Mouse (Mus musculus): ENCODE measurements around the gene Pard3b.

Pard3b gene

GRCm38 (mm10) chr1:62094885-62095284, 456.3 kb downstream of the Pard3b start:
- no peak for DNase-seq

- no peak for DNase-seq
Observed at GRCm38 (mm10) chr1:62122426-62122825, 483.8 kb downstream of the Pard3b start.

- DNase-seq = no peak
Observed at GRCm38 (mm10) chr1:62129186-62129585, 490.6 kb downstream of the Pard3b start.

GRCm38 (mm10) chr1:62148134-62148533, 509.5 kb downstream of the Pard3b start:
- DNase-seq = no peak

GRCm38 (mm10) chr1:62148786-62149185, 510.2 kb downstream of the Pard3b start:
- no peak for DNase-seq

GRCm38 (mm10) chr1:62155970-62156369, 517.3 kb downstream of the Pard3b start:
- DNase-seq = no peak

GRCm38 (mm10) chr1:62159592-62159991, 521.0 kb downstream of the Pard3b start:
- DNase-seq = no peak

- no peak for DNase-seq
Observed at GRCm38 (mm10) chr1:62175013-62175640, 536.5 kb downstream of the Pard3b start.

- DNase-seq = no peak
Observed at GRCm38 (mm10) chr1:62181638-62182037, 543.0 kb downstream of the Pard3b start.

- no peak for DNase-seq
Observed at GRCm38 (mm10) chr1:62182634-62183033, 544.0 kb downstream of the Pard3b start.

- DNase-seq = no peak
Observed at GRCm38 (mm10) chr1:62190786-62191185, 552.2 kb downstream of the Pard3b start.

GRCm38 (mm10) chr1:62197515-62197914, 558.9 kb downstream of the Pard3b start:
- DNase-seq = no peak

GRCm38 (mm10) chr1:62200919-62201318, 562.3 kb downstream of the Pard3b start:
- no peak for DNase-seq

- DNase-seq = no peak
Observed at GRCm38 (mm10) chr1:62201686-62202257, 563.1 kb downstream of the Pard3b start.

- no peak for DNase-seq
Observed at GRCm38 (mm10) chr1:62213285-62213684, 574.7 kb downstream of the Pard3b start.

- DNase-seq = no peak
Observed at GRCm38 (mm10) chr1:62215842-62216241, 577.2 kb downstream of the Pard3b start.

- no peak for DNase-seq
Observed at GRCm38 (mm10) chr1:62216568-62216967, 577.9 kb downstream of the Pard3b start.

- DNase-seq = no peak
Observed at GRCm38 (mm10) chr1:62229129-62229528, 590.5 kb downstream of the Pard3b start.

- DNase-seq = no peak
Observed at GRCm38 (mm10) chr1:62234039-62234438, 595.4 kb downstream of the Pard3b start.

- no peak for DNase-seq
Observed at GRCm38 (mm10) chr1:62235121-62235520, 596.5 kb downstream of the Pard3b start.

GRCm38 (mm10) chr1:62244191-62244984, 605.8 kb downstream of the Pard3b start:
- DNase-seq = no peak

GRCm38 (mm10) chr1:62252432-62252831, 613.8 kb downstream of the Pard3b start:
- DNase-seq = no peak

- no peak for DNase-seq
Observed at GRCm38 (mm10) chr1:62254316-62254715, 615.7 kb downstream of the Pard3b start.

GRCm38 (mm10) chr1:62254888-62255287, 616.3 kb downstream of the Pard3b start:
- no peak for DNase-seq
